Mouse (Mus musculus) heart, embryonic 13.5 days (tissue): ENCODE data around the gene Gpat3. TPM values are rescaled to one million over a fixed set of nuclear protein-coding genes. Genes with fewer than 3 reads are reported as not detected.

Experiments used
- ATAC-seq: fragments of 200-750 bp; cut with Nextera tagmentation; 2 replicates; pipeline ENCODE4 v1.8.0; 2017; ENCODE audit warnings: moderate TSS enrichment; ENCODE audit not compliant: insufficient number of reproducible peaks, low FRiP score, low TSS enrichment; ENCODE audit errors: extremely low read depth
- H3K27ac ChIP-seq: fragments of 300-500 bp; sonication (generic); replicated peaks from 2 replicates; pipeline ENCODE4 v1.5.1; 2015; ENCODE audit warnings: moderate library complexity, mild to moderate bottlenecking, inconsistent platforms
- H3K27me3 ChIP-seq: fragments of 300-500 bp; sonication (generic); replicated peaks from 2 replicates; pipeline ENCODE4 v1.6.1; 2015; ENCODE audit warnings: mild to moderate bottlenecking, inconsistent platforms
- H3K36me3 ChIP-seq: fragments of 300-500 bp; sonication (generic); 2 replicates; pipeline ENCODE4 v1.6.1; 2015; ENCODE audit warnings: mild to moderate bottlenecking, inconsistent platforms
- H3K4me1 ChIP-seq: fragments of 300-500 bp; sonication (generic); 2 replicates; pipeline ENCODE4 v1.6.1; 2015; ENCODE audit warnings: inconsistent platforms
- H3K4me2 ChIP-seq: fragments of 300-500 bp; sonication (generic); 2 replicates; pipeline ENCODE4 v1.6.1; 2015; ENCODE audit warnings: inconsistent platforms, mild to moderate bottlenecking, moderate library complexity
- H3K4me3 ChIP-seq: fragments of 300-500 bp; sonication (generic); 2 replicates; pipeline ENCODE4 v1.5.1; 2015; ENCODE audit warnings: moderate library complexity, mild to moderate bottlenecking, inconsistent platforms
- H3K9ac ChIP-seq: fragments of 300-500 bp; sonication (generic); 2 replicates; pipeline ENCODE4 v1.6.1; 2015; ENCODE audit warnings: inconsistent platforms, mild to moderate bottlenecking, moderate library complexity
- H3K9me3 ChIP-seq: fragments of 300-500 bp; sonication (generic); 2 replicates; pipeline ENCODE4 v1.6.1; 2016; ENCODE audit warnings: inconsistent platforms
- WGBS: fragments of 180-500 bp; shearing (Covaris S2); methylation state at CpG from one replicate; pipeline ENCODE4 v1.1.7; 2015; ENCODE audit warnings: mixed read lengths; 5-methylcytosine and 5-hydroxymethylcytosine counted together
- polyA plus RNA-seq: library from polyadenylated mRNA; unstranded; fragments of >200 nt; fragmentation: Nextera tagmentation; extraction: Ambion mirVana; gene quantifications from 2 replicates; pipeline ENCODE4 v1.2.1, GENCODE M21; 2015

Gene Gpat3
- polyA plus RNA-seq = 9.0 and 13.5 TPM in 2 replicates

GRCm38 (mm10) chr5:100845485-100845847 lies at the start of gene Gpat3:
Gpat3 (plus strand) TSS chr5:100845713.
- WGBS = 0% methylated on average over 16 of the region's 16 CpGs
- H3K27ac ChIP-seq = peak within 1 kb of the TSS; percentile 96
- peaks cover 37% of the 10 kb centered on the region for H3K4me1 ChIP-seq
- peak within 1 kb of the TSS; percentile 90 for H3K4me2 ChIP-seq
- H3K27me3 ChIP-seq = peaks cover 13% of the 10 kb centered on the region
- H3K9me3 ChIP-seq = peaks cover 11% of the 10 kb centered on the region
- H3K36me3 ChIP-seq = peaks cover 19% of the 10 kb centered on the region
- 0 out of 2 replicates have a peak, but pooled peaks have one; percentile 28 for ATAC-seq
- peak within 1 kb of the TSS; percentile 78 for H3K4me3 ChIP-seq
- peak within 1 kb of the TSS; percentile 92 for H3K9ac ChIP-seq

GRCm38 (mm10) chr5:100798165-100798860 lies 47.2 kb upstream of the Gpat3 start, which contains the start of the genes Helq and Mrps18c:
Helq (minus strand) TSS chr5:100798598.
Mrps18c (plus strand) TSS chr5:100798627.
- Histone ChIP-seq H3K4me1 (peaks cover 15% of the 10 kb centered on the region), H3K4me3 (peak within 1 kb of the TSS; percentile 73), H3K9ac (peak within 1 kb of the TSS; percentile 86), H3K36me3 (peaks cover 52% of the 10 kb centered on the region), H3K4me2 (peak within 1 kb of the TSS; percentile 82), H3K9me3 (no peaks in the 10 kb centered on the region), H3K27me3 (no peaks in the 10 kb centered on the region), H3K27ac (no peak within 1 kb of the TSS)
- peak; percentile 81 for ATAC-seq
- under 1% methylated on average over 67 of the region's 67 CpGs for WGBS

GRCm38 (mm10) chr5:100818341-100818740 lies 27.2 kb upstream of the Gpat3 start:
- 77% methylated on average over 4 of the region's 4 CpGs for WGBS
- Histone ChIP-seq H3K27ac (no peak overlapping the region), H3K4me1 (peaks cover 12% of the 10 kb centered on the region), H3K27me3 (no peaks in the 10 kb centered on the region), H3K9me3 (no peaks in the 10 kb centered on the region), H3K9ac (no peak overlapping the region), H3K4me2 (no peak overlapping the region), H3K4me3 (no peak overlapping the region), H3K36me3 (peaks cover 42% of the 10 kb centered on the region)
- no peak for ATAC-seq

- H3K27ac ChIP-seq = peak overlapping the region; percentile 86
- H3K9ac ChIP-seq = peak overlapping the region; percentile 98
- H3K9me3 ChIP-seq = no peaks in the 10 kb centered on the region
- WGBS = 29% methylated on average over 16 of the region's 16 CpGs
- no peak for ATAC-seq
- H3K4me1 ChIP-seq = peaks cover 12% of the 10 kb centered on the region
- H3K36me3 ChIP-seq = peaks cover 27% of the 10 kb centered on the region
- H3K27me3 ChIP-seq = no peaks in the 10 kb centered on the region
- H3K4me3 ChIP-seq = peak overlapping the region; percentile 76
- H3K4me2 ChIP-seq = peak overlapping the region; percentile 91
These were observed 25.7 kb upstream of the Gpat3 start for GRCm38 (mm10) chr5:100819568-100820480.

- Histone ChIP-seq H3K4me1 (peaks cover 12% of the 10 kb centered on the region), H3K9ac (peak within 1 kb of the TSS; percentile 98), H3K4me3 (peak within 1 kb of the TSS; percentile 76), H3K9me3 (no peaks in the 10 kb centered on the region), H3K36me3 (peaks cover 23% of the 10 kb centered on the region), H3K4me2 (peak within 1 kb of the TSS; percentile 91), H3K27me3 (no peaks in the 10 kb centered on the region), H3K27ac (peak within 1 kb of the TSS; percentile 86)
- WGBS = under 1% methylated on average over 63 of the region's 63 CpGs
- ATAC-seq = peak; percentile 93
These were observed 24.9 kb upstream of the Gpat3 start, which contains the start of gene Abraxas1 for GRCm38 (mm10) chr5:100820483-100821184. Abraxas1 (minus strand) TSS chr5:100820965.

- H3K4me2 ChIP-seq = peak overlapping the region; percentile 91
- WGBS = 75% methylated on average over 8 of the region's 8 CpGs
- no peak overlapping the region for H3K27ac ChIP-seq
- no peak for ATAC-seq
- no peaks in the 10 kb centered on the region for H3K9me3 ChIP-seq
- peaks cover 16% of the 10 kb centered on the region for H3K36me3 ChIP-seq
- H3K9ac ChIP-seq = peak overlapping the region; percentile 98; the same call in 1 of the 2 replicates
- H3K4me3 ChIP-seq = peak overlapping the region; percentile 76
- no peaks in the 10 kb centered on the region for H3K27me3 ChIP-seq
- H3K4me1 ChIP-seq = peaks cover 12% of the 10 kb centered on the region
These were observed 24.1 kb upstream of the Gpat3 start for GRCm38 (mm10) chr5:100821375-100821774.

GRCm38 (mm10) chr5:100822826-100823225 lies 22.7 kb upstream of the Gpat3 start:
- no peak overlapping the region for H3K4me3 ChIP-seq
- no peak overlapping the region for H3K27ac ChIP-seq
- no peaks in the 10 kb centered on the region for H3K9me3 ChIP-seq
- H3K27me3 ChIP-seq = no peaks in the 10 kb centered on the region
- no peak overlapping the region for H3K9ac ChIP-seq
- WGBS = 65% methylated on average over 7 of the region's 7 CpGs
- ATAC-seq = no peak
- H3K36me3 ChIP-seq = peaks cover 3% of the 10 kb centered on the region; the same call in 1 of the 2 replicates
- no peak overlapping the region for H3K4me2 ChIP-seq
- H3K4me1 ChIP-seq = peaks cover 12% of the 10 kb centered on the region

- Histone ChIP-seq H3K4me1 (peaks cover 4% of the 10 kb centered on the region), H3K36me3 (no peaks in the 10 kb centered on the region), H3K4me2 (no peak overlapping the region), H3K27me3 (no peaks in the 10 kb centered on the region), H3K27ac (no peak overlapping the region), H3K4me3 (no peak overlapping the region), H3K9me3 (no peaks in the 10 kb centered on the region), H3K9ac (no peak overlapping the region)
- no peak for ATAC-seq
- 20% methylated on average over 2 of the region's 2 CpGs for WGBS
These were observed 19.5 kb upstream of the Gpat3 start for GRCm38 (mm10) chr5:100825975-100826374.

GRCm38 (mm10) chr5:100826531-100826930 lies 19.0 kb upstream of the Gpat3 start:
- Histone ChIP-seq H3K27ac (no peak overlapping the region), H3K27me3 (no peaks in the 10 kb centered on the region), H3K4me2 (no peak overlapping the region), H3K9ac (no peak overlapping the region), H3K36me3 (no peaks in the 10 kb centered on the region), H3K4me1 (no peaks in the 10 kb centered on the region), H3K4me3 (no peak overlapping the region), H3K9me3 (no peaks in the 10 kb centered on the region)
- 63% methylated on average over 7 of the region's 7 CpGs for WGBS
- ATAC-seq = no peak

GRCm38 (mm10) chr5:100828701-100829100 lies 16.8 kb upstream of the Gpat3 start:
- 77% methylated on average over 3 of the region's 3 CpGs for WGBS
- Histone ChIP-seq H3K9ac (no peak overlapping the region), H3K27me3 (no peaks in the 10 kb centered on the region), H3K9me3 (no peaks in the 10 kb centered on the region), H3K36me3 (no peaks in the 10 kb centered on the region), H3K4me2 (no peak overlapping the region), H3K27ac (no peak overlapping the region), H3K4me3 (no peak overlapping the region), H3K4me1 (no peaks in the 10 kb centered on the region)
- no peak for ATAC-seq

GRCm38 (mm10) chr5:100832680-100833079 lies 12.8 kb upstream of the Gpat3 start:
- 77% methylated on average over 3 of the region's 3 CpGs for WGBS
- no peak for ATAC-seq
- no peak overlapping the region for H3K4me3 ChIP-seq
- no peak overlapping the region for H3K9ac ChIP-seq
- no peak overlapping the region for H3K4me2 ChIP-seq
- H3K27me3 ChIP-seq = no peaks in the 10 kb centered on the region
- no peaks in the 10 kb centered on the region for H3K9me3 ChIP-seq
- H3K27ac ChIP-seq = no peak overlapping the region
- H3K36me3 ChIP-seq = 0 out of 2 replicates have a peak, but pooled peaks cover 4% of the 10 kb centered on the region
- peaks cover 21% of the 10 kb centered on the region for H3K4me1 ChIP-seq
